Mouse (Mus musculus) forebrain, embryonic 12.5 days (tissue): ENCODE measurements around the gene Syne2. TPM values are rescaled to one million over a fixed set of nuclear protein-coding genes. Genes with fewer than 3 reads are reported as not detected.

Experiments used
- ATAC-seq: fragments of 200-750 bp; cut with Nextera tagmentation; 2 replicates; pipeline ENCODE4 v1.8.0; 2017; ENCODE audit warnings: moderate TSS enrichment; ENCODE audit not compliant: low FRiP score
- H3K27ac ChIP-seq: fragments of 300-500 bp; sonication (generic); 2 replicates; pipeline ENCODE4 v1.5.1; 2016; ENCODE audit warnings: mild to moderate bottlenecking
- H3K27me3 ChIP-seq: fragments of 300-500 bp; sonication (generic); 2 replicates; pipeline ENCODE4 v1.6.1; 2016; ENCODE audit warnings: mild to moderate bottlenecking
- H3K36me3 ChIP-seq: fragments of 300-500 bp; sonication (generic); replicated peaks from 2 replicates; pipeline ENCODE4 v1.6.1; 2016; ENCODE audit warnings: mild to moderate bottlenecking
- H3K4me1 ChIP-seq: fragments of 300-500 bp; sonication (generic); 2 replicates; pipeline ENCODE4 v1.6.1; 2016
- H3K4me2 ChIP-seq: fragments of 300-500 bp; sonication (generic); 2 replicates; pipeline ENCODE4 v1.6.1; 2016; ENCODE audit warnings: mild to moderate bottlenecking, moderate library complexity
- H3K4me3 ChIP-seq: fragments of 300-500 bp; sonication (generic); replicated peaks from 2 replicates; pipeline ENCODE4 v1.5.1; 2016; ENCODE audit warnings: mild to moderate bottlenecking
- H3K9ac ChIP-seq: fragments of 300-500 bp; sonication (generic); 2 replicates; pipeline ENCODE4 v1.6.1; 2016; ENCODE audit warnings: mild to moderate bottlenecking
- H3K9me3 ChIP-seq: fragments of 300-500 bp; sonication (generic); 2 replicates; pipeline ENCODE4 v1.6.1; 2016
- WGBS: fragments of 180-500 bp; shearing (Covaris S2); methylation state at CpG from one replicate; pipeline ENCODE4 v1.1.7; 2016; 5-methylcytosine and 5-hydroxymethylcytosine counted together
- polyA plus RNA-seq: library from polyadenylated mRNA; unstranded; fragments of >200 nt; fragmentation: Nextera tagmentation; extraction: Ambion mirVana; gene quantifications from 2 replicates; pipeline ENCODE4 v1.2.1, GENCODE M21; 2016

Syne2 gene
- polyA plus RNA-seq, 1 experiment from 2014 or later, result 141 TPM

- Histone ChIP-seq H3K27ac (no peak overlapping the region), H3K36me3 (peaks cover 78% of the 10 kb centered on the region), H3K4me2 (no peak overlapping the region), H3K4me3 (no peak overlapping the region), H3K27me3 (no peaks in the 10 kb centered on the region), H3K4me1 (no peaks in the 10 kb centered on the region), H3K9ac (no peak overlapping the region), H3K9me3 (no peaks in the 10 kb centered on the region)
- ATAC-seq, result no peak
- 94% methylated on average over 2 of the region's 2 CpGs for WGBS
These were observed 100.5 kb downstream of the Syne2 start for GRCm38 (mm10) chr12:75918415-75918814.

- no peaks in the 10 kb centered on the region for H3K4me1 ChIP-seq
- H3K9me3 ChIP-seq, result no peaks in the 10 kb centered on the region
- no peak overlapping the region for H3K9ac ChIP-seq
- WGBS, result 58% methylated on average over 6 of the region's 6 CpGs
- no peaks in the 10 kb centered on the region for H3K27me3 ChIP-seq
- peaks cover 76% of the 10 kb centered on the region for H3K36me3 ChIP-seq
- no peak for ATAC-seq
- H3K27ac ChIP-seq, result no peak overlapping the region
- H3K4me3 ChIP-seq, result no peak overlapping the region
- no peak overlapping the region for H3K4me2 ChIP-seq
These were observed 101.0 kb downstream of the Syne2 start for GRCm38 (mm10) chr12:75918914-75919313.

GRCm38 (mm10) chr12:75922900-75923299, 105.0 kb downstream of the Syne2 start:
- no peak overlapping the region for H3K9ac ChIP-seq
- H3K27ac ChIP-seq, result no peak overlapping the region
- no peak for ATAC-seq
- no peak overlapping the region for H3K4me3 ChIP-seq
- H3K9me3 ChIP-seq, result no peaks in the 10 kb centered on the region
- H3K27me3 ChIP-seq, result no peaks in the 10 kb centered on the region
- H3K36me3 ChIP-seq, result peaks cover 86% of the 10 kb centered on the region
- WGBS, result 63% methylated on average over 11 of the region's 11 CpGs
- no peaks in the 10 kb centered on the region for H3K4me1 ChIP-seq
- no peak overlapping the region for H3K4me2 ChIP-seq

GRCm38 (mm10) chr12:75924852-75925251, 106.9 kb downstream of the Syne2 start:
- H3K4me3 ChIP-seq, result no peak overlapping the region
- no peaks in the 10 kb centered on the region for H3K27me3 ChIP-seq
- H3K4me1 ChIP-seq, result no peaks in the 10 kb centered on the region
- no peak for ATAC-seq
- H3K9ac ChIP-seq, result no peak overlapping the region
- 96% methylated on average over 11 of the region's 11 CpGs for WGBS
- no peak overlapping the region for H3K27ac ChIP-seq
- no peaks in the 10 kb centered on the region for H3K9me3 ChIP-seq
- H3K4me2 ChIP-seq, result no peak overlapping the region
- peaks cover 89% of the 10 kb centered on the region for H3K36me3 ChIP-seq

- H3K4me3 ChIP-seq, result no peak overlapping the region
- WGBS, result 100% methylated on average over 1 of the region's 1 CpGs
- peaks cover 89% of the 10 kb centered on the region for H3K36me3 ChIP-seq
- H3K9me3 ChIP-seq, result no peaks in the 10 kb centered on the region
- H3K27ac ChIP-seq, result no peak overlapping the region
- H3K4me2 ChIP-seq, result no peak overlapping the region
- H3K9ac ChIP-seq, result no peak overlapping the region
- no peaks in the 10 kb centered on the region for H3K4me1 ChIP-seq
- ATAC-seq, result no peak
- H3K27me3 ChIP-seq, result no peaks in the 10 kb centered on the region
These were observed 109.7 kb downstream of the Syne2 start for GRCm38 (mm10) chr12:75927596-75927995.

- H3K4me1 ChIP-seq, result no peaks in the 10 kb centered on the region
- H3K27ac ChIP-seq, result no peak overlapping the region
- peaks cover 87% of the 10 kb centered on the region for H3K36me3 ChIP-seq
- H3K27me3 ChIP-seq, result no peaks in the 10 kb centered on the region
- no peak for ATAC-seq
- no peak overlapping the region for H3K4me3 ChIP-seq
- WGBS, result 84% methylated on average over 4 of the region's 4 CpGs
- no peak overlapping the region for H3K4me2 ChIP-seq
- H3K9me3 ChIP-seq, result no peaks in the 10 kb centered on the region
- no peak overlapping the region for H3K9ac ChIP-seq
These were observed 115.6 kb downstream of the Syne2 start for GRCm38 (mm10) chr12:75933561-75933960.

- no peak overlapping the region for H3K27ac ChIP-seq
- no peak overlapping the region for H3K4me3 ChIP-seq
- H3K27me3 ChIP-seq, result no peaks in the 10 kb centered on the region
- H3K9me3 ChIP-seq, result no peaks in the 10 kb centered on the region
- no peak overlapping the region for H3K9ac ChIP-seq
- H3K36me3 ChIP-seq, result peaks cover 67% of the 10 kb centered on the region
- no peak overlapping the region for H3K4me2 ChIP-seq
- 59% methylated on average over 5 of the region's 5 CpGs for WGBS
- ATAC-seq, result no peak
- H3K4me1 ChIP-seq, result no peaks in the 10 kb centered on the region
These were observed 133.4 kb downstream of the Syne2 start for GRCm38 (mm10) chr12:75951328-75951727.

- 100% methylated on average over 1 of the region's 1 CpGs for WGBS
- no peak for ATAC-seq
- H3K9ac ChIP-seq, result no peak overlapping the region
- no peaks in the 10 kb centered on the region for H3K4me1 ChIP-seq
- no peak overlapping the region for H3K4me3 ChIP-seq
- H3K4me2 ChIP-seq, result no peak overlapping the region
- no peaks in the 10 kb centered on the region for H3K27me3 ChIP-seq
- H3K9me3 ChIP-seq, result no peaks in the 10 kb centered on the region
- no peak overlapping the region for H3K27ac ChIP-seq
- peaks cover 67% of the 10 kb centered on the region for H3K36me3 ChIP-seq
These were observed 134.1 kb downstream of the Syne2 start for GRCm38 (mm10) chr12:75952011-75952410.

- no peak overlapping the region for H3K4me2 ChIP-seq
- no peaks in the 10 kb centered on the region for H3K27me3 ChIP-seq
- H3K9ac ChIP-seq, result no peak overlapping the region
- no peak overlapping the region for H3K27ac ChIP-seq
- no peaks in the 10 kb centered on the region for H3K4me1 ChIP-seq
- ATAC-seq, result no peak
- WGBS, result 94% methylated on average over 24 of the region's 24 CpGs
- H3K36me3 ChIP-seq, result peaks cover 72% of the 10 kb centered on the region
- H3K9me3 ChIP-seq, result no peaks in the 10 kb centered on the region
- no peak overlapping the region for H3K4me3 ChIP-seq
These were observed 148.7 kb downstream of the Syne2 start for GRCm38 (mm10) chr12:75966441-75967195.

- Histone ChIP-seq H3K9ac (no peak overlapping the region), H3K4me1 (peaks cover 3% of the 10 kb centered on the region), H3K27ac (no peak overlapping the region), H3K4me2 (no peak overlapping the region), H3K27me3 (no peaks in the 10 kb centered on the region), H3K9me3 (no peaks in the 10 kb centered on the region), H3K4me3 (no peak overlapping the region), H3K36me3 (peaks cover 83% of the 10 kb centered on the region)
- ATAC-seq, result no peak
- WGBS, result 95% methylated on average over 5 of the region's 5 CpGs
These were observed 161.1 kb downstream of the Syne2 start for GRCm38 (mm10) chr12:75979079-75979478.

GRCm38 (mm10) chr12:75983336-75983735, 165.4 kb downstream of the Syne2 start:
- no peak for ATAC-seq

GRCm38 (mm10) chr12:75992226-75992858, 174.4 kb downstream of the Syne2 start:
- peaks cover 85% of the 10 kb centered on the region for H3K36me3 ChIP-seq
- no peak overlapping the region for H3K9ac ChIP-seq
- 86% methylated on average over 10 of the region's 10 CpGs for WGBS

More at GRCm38 (mm10) chr12:75983336-75983735, 165.4 kb downstream of the Syne2 start:
- no peaks in the 10 kb centered on the region for H3K9me3 ChIP-seq
- no peaks in the 10 kb centered on the region for H3K27me3 ChIP-seq
- H3K9ac ChIP-seq, result no peak overlapping the region
- H3K4me2 ChIP-seq, result no peak overlapping the region
- no peak overlapping the region for H3K4me3 ChIP-seq
- H3K27ac ChIP-seq, result no peak overlapping the region
- H3K36me3 ChIP-seq, result peaks cover 84% of the 10 kb centered on the region
- 55% methylated on average over 8 of the region's 8 CpGs for WGBS
- H3K4me1 ChIP-seq, result peaks cover 3% of the 10 kb centered on the region

GRCm38 (mm10) chr12:75992946-75993345, 175.0 kb downstream of the Syne2 start:
- ATAC-seq, result no peak
- H3K27me3 ChIP-seq, result no peaks in the 10 kb centered on the region
- no peak overlapping the region for H3K4me3 ChIP-seq
- no peaks in the 10 kb centered on the region for H3K4me1 ChIP-seq
- H3K4me2 ChIP-seq, result no peak overlapping the region
- 96% methylated on average over 4 of the region's 4 CpGs for WGBS
- H3K9me3 ChIP-seq, result no peaks in the 10 kb centered on the region
- no peak overlapping the region for H3K27ac ChIP-seq
- peaks cover 85% of the 10 kb centered on the region for H3K36me3 ChIP-seq
- no peak overlapping the region for H3K9ac ChIP-seq

More at GRCm38 (mm10) chr12:75992226-75992858, 174.4 kb downstream of the Syne2 start:
- Histone ChIP-seq H3K4me3 (no peak overlapping the region), H3K4me2 (no peak overlapping the region), H3K27ac (no peak overlapping the region), H3K9me3 (no peaks in the 10 kb centered on the region), H3K4me1 (no peaks in the 10 kb centered on the region), H3K27me3 (no peaks in the 10 kb centered on the region)
- no peak for ATAC-seq
